Mouse (Mus musculus): Measurements from ENCODE around the gene Fam198b.
A peak's percentile ranks its signal among the peaks of the same experiment; 100 is the strongest.

Gene Fam198b

DNA sequence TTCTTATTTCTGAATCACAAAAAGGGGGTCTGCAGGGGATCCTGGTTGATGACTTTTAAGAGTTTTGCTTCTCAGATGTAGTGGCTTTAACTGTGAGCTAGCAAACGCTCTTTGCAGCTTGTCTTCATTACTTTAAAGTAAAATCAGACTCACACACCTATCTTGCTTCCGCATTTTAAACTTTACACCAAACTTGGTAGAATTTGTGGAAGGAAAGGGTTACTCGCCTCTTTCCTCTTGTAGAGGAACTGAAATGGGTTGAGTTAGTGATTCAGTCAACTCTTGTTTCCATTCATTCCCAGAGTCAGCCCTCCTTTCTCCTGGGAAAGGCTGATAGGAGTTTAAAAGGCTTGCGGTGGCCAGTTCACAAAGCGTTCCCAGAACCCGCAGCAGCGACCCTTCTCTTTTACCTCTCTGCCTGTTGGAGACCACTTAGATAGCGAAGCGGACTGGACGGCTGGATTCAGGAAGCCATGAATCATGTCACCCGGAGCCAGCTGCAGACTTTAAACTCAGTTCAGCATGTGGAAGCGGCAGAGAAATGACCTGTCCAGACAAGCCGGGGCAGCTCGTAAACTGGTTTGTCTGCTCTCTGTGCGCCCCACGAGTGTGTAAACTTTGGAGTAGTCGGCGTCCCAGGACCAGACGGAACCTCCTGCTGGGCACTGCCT lies 1.5 kb downstream of the Fam198b start:
- DNase-seq: peak; percentile 33

DNA sequence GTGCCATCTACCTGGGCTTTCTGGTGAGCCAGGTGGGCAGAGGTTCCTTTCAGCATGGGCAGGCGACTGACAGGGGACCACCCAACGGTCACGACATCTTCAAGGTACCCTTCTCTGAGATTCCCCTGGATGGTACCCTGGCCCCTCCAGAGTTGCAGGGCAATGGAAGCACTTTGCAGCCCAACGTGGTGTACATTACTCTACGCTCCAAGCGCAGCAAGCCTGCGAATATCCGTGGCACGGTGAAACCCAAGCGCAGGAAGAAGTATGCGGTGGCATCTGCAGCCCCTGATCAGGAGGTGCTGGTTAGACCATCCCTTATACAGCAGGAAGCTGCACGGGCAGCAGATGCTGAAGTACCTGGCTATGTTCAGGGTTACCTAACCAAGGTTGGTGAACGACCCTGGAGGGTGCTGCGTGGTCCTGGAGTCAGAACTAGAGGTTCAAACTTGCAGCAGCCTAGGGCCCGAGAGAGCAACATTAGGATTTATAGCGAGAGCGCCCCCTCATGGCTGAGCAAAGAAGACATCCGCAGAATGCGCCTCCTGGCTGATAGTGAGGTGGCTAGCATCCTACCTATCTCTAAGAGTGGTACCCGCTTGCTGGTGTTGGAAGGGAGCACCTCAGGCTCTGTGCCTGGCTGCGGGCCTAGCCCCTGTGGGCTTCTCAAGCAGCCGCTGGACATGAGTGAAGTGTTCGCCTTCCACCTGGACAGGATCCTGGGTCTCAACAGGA lies 2.2 kb downstream of the Fam198b start:
- no peak for DNase-seq

DNA sequence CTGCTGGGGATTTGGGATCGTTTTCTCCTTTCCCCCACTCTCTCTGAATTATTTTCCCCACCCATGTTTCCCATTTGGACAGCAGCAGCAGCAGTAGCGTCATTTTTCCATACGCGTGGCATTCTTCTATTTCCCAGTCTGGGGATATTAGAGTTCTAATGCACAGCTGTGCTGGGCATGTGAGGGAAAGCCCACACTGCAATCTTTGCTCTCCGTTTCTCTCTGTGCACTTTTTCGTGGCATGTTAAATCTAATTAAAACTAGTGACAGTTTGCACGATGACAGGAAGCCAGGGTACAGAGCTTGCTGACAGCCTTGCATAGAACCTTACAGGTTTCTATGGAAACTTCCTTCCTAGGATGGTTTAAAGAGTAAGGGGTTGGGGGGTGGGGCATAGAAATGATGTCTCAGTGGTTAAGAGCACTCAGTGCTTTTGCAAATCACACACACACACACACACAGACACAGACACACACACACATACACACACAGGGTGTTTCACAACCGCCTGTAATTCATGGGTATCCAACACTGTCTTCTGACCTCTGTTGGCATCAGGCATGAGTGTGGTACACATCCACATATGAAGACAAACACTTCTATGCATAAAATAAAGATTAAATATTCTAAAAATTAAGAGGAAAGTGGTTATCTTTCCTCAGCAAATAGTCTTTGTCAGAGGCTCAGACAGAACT lies 3.0 kb downstream of the Fam198b start:
- no peak for DNase-seq

DNA sequence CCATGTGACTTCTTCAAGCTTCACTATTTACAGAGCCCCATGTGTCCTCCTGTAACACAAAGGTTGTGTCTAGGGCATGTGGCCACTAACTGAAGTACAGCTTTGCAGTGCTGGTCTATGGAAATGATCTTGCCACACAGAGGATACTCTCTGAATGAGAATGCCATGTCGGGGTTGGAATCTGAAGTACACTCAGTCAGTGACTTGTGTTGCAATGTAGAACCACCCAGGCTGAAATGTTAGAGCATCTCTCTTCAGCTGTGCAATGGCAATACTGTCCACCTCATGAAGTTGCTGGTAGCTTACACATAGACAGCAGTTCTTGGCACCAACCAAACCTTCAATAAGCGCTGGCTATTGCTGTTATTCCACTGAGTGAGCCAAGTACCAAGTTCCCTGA lies 3.6 kb downstream of the Fam198b start:
- no peak for DNase-seq

DNA sequence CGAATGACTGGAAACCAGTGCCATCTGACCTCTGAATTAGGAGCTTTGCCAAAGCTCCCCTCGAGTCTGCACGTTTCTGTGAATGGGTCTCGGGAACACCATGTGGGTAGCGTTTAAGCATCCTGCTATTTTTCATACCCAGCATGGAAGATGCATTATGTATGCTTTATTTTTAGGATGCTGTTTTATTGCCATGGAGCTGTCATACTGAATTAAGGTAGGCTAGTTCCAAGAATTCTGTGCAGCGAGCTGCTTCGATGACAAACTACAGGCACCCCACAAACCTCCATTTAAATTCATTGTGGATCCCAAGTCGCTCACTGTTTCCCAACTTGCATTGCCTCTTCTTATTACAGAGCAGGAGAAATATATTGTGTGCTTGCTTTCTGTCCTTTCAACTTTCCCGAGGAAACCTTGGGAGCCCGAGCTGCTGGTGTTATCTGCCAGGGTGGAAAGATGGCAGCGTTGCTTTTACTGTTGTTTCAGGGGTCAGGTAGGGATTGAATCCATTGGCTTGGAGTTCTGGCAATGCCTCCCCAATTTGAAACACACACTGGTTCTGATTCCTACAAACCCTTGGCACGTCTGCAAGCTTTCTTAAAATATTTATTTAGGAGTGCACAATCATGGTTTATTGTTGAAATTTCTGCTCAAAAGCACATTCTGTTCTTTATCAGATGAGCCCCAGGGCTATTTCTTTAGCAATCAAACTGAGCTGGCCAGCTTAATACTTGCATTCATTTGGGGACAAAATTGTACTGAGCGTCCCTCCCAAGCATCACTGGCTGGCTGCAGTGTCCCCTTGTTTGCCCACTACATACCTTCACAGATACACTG lies 13.4 kb downstream of the Fam198b start:
- no peak for DNase-seq

DNA sequence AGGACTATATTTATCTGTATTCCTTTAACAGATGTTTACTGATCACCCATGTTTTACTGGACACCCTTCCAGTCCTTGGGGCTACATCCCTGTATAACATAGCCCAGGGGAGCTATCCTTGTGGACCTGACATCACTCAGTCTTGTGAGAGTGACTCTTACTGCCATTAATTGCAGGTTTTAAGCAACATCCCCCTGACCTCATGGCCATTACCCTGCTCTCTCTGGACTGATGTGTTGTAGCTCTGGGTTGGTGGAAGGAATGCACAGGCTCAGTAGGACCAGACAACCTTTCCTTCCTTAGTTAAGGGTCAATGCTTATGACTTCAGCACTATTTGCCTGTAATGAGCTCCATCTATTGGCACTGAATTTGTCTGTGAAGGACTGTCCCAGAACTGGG lies 14.2 kb downstream of the Fam198b start:
- DNase-seq: no peak

DNA sequence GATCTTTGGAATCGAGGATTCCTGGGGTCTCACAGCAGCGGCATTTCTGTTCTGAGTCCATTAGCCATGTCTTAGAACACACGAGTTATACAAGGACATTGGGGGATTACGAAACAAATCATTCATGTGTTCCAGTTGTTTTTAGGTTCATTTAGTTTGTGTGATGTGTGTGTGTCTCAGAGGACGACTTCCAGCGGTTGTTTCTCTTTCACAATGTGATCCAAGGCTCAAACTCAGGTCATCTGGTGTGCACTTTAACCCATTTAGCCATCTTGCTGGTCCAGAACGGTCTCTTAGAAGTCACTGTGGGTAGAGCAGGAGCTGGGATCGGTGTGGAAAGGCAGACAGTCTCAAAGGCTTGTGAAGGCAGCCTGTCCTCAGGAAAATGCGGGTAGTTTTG lies 15.6 kb downstream of the Fam198b start:
- DNase-seq: no peak

DNA sequence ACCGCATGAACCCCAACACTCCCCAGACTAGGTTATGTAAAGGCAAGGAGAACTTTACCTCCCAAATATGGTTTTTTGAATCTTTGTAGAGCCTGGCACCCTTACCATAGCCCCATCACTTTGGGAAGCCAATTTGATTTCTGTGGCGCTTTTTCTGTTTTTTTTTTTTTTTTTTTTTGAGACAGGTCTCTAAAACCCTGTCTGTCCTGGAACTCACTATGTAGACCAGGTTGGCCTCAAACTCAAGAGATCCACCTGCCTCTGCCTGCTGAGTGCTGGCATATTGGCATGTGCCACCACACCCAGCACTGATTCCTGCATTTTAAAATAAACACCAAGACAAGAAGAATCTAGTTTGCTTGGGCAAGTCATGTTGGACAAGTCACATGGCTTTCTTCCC lies 16.2 kb downstream of the Fam198b start:
- DNase-seq: no peak

DNA sequence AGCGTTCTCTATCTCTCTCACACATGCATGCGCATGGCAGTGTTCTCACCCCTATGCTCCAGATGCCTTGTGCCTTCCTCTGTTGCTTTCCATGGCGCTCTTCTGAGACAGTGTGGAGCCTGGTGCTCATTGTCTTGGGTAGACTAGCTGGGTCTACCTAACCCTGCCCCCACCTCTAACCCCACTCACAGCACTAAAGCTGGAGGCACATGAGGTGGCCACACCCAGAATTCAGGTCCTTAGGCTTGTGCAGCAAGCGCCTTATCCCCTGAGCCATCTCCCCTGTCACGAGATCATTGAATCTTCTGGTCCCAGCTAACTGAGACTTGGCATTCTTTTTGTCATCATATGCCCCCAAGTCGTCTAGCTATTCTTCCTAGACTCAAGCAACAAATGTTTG lies 17.0 kb downstream of the Fam198b start:
- no peak for DNase-seq

DNA sequence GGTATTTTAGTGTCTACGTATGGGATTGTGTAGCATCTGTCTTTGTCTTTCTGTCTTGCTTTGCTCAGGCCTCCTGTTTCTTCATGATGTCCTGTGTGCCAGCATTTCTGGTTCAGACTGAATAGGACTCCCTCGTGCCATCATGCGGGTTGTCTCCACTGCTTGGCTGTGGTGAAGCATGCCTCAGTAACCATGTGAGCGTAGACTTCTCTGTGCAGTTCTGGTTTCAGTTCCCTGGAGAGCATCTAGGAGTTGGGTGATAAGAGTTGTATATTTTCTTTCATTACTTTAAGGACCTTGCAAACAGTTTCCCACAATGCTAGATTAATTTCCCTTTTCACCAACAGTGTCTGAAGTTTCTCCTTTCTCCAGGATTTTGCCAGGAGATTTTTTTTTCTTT lies 17.4 kb downstream of the Fam198b start:
- DNase-seq: no peak

DNA sequence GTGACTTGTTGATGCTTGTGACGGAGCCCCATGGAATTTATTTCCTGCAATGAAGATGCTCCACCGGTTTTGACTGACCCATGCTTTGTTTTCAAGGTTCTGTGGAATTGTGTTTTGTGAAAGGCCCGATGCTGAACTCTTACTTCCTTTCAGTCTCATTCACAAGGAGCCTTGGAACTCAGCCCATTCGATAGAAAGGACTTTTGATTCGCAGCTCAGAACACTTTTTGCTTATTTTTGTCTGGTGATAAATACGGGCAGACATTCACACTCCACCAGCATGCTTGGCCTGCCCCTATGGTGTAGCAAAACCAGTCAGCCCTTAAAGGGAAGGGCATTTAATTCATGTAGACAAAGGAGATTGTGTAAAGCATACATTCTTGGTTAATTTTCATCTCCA lies 19.5 kb downstream of the Fam198b start:
- DNase-seq: no peak

DNA sequence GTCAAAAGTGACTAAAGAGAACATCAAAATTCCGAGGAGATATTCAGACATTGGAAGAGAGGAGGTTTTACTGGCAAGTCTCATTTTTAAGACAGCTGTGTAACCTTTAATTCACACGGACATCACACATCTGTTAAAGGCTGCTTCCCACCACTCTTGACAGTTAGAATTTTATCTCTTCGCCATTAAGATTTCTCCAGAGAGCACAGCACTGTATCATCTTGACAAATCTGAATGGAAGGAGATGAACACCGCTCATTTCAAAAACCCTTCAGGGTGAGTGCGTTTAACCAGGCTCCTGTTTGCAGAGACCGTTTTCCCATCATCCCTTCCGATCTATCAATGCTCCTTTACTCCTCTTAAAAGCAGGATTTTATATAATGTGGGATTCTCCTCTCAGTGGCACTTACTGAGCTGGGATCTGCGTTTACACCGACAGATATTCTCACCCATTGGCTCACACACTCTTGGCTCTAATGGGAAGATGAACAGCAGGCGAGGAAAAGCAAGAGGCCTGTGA lies 20.0 kb downstream of the Fam198b start:
- DNase-seq: no peak

DNA sequence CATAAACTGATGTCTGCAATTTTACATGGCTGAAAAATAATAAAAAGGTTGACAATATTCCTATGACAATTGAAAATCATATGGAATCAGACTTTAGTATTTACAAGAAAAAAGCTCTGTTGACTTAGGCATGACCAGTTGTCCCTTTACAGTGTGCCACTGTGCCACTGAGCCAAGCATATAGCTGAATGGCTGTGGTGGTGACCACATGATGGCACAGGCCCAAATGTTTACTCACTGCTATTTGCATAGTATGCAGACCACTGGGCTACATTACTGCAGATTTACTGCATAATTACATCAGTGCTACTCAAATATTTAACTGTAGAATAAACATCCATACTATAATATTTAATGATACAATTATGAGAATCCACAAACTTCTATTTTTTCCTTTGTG lies 21.1 kb downstream of the Fam198b start:
- DNase-seq: no peak

DNA sequence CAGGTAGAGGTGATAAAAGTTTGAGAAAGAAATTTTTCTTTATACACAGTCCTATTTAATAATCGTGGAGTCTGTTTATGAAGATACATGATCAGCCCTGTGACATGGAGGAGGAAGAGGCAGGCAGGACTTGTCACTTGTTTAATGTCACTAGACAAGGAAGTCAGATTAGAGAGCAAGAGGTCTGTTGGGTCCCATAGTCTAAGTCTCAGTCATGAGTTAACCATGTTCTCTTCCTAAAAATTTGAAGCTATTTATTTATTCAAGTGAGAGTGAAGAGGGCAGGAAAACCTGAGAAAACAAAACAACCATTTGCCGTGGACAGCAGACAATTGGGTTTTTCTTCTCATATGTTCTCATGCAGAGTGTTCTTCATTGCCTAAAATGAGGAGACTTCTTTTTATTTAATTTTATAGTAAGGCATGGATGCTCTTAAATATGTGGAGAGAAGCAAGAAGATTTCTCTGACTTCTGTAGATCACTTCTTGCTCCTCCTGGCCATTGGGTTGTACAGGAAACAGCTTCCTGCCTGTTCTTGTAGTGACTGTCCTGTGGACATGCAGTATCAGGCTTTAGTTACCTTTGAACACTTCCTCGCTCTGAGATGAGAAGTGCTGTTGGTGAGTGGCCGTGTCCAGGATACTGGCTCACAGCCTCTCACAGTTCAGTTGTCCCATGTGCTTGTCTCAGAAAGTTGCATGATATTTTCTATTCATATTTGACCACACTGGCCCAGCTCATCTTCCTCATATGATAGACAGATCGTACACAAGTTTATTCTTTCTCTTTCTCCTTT lies 22.1 kb downstream of the Fam198b start:
- DNase-seq: no peak

DNA sequence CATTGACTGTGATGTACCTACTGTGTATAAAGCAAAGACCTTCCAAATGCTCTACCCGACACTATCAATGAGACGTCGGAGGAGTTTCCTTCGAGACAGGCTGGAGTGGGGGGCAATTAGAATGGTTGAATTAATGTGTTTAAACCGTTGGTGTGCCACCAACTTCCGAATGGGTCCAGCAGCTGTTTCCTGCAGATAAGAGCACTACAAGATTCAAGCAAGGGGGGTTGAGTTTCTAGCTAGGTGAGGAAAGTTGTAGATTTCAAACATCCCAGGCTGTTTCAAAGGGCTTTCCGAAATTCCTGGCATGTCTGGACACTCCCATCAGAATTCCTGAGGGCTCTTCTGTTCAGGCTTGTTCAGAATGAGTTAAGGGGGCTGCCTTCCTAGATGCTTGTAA lies 22.9 kb downstream of the Fam198b start:
- DNase-seq: no peak

DNA sequence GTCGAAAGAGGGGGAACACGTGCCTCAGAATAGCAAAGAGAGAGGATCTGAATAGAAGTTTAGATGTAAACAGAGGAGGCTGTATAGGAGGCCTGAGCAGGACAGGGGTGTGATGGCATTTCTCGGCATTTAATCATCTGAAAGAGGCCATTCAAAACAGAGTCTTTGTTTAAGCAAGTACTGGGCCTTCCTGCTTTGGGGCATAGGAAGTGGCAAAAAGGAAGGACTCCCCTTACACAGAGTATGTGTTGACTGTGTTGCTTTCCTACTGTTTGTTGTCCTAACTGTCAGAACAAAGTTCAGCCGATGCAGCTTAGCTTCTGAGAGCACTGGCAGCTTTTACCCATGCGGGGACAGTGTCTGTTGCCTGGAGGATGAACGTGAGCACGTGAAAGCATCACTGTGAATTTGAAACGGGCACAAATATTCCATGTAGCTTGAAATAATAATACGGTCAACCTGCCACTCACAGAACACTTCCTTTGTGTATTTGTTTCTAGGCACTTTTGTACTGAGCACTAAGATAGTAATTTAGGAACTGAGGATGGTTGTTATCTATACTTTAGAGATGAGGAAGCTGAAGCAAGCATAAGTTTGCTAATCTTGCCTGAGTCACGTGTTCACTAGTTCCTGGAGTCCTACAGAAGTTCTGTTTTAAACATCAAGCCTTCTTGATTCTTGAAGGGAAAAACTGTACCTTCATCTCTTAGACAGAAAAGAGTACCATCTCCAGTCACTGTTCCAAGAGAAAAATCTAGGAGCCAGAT lies 26.2 kb downstream of the Fam198b start:
- DNase-seq: no peak

DNA sequence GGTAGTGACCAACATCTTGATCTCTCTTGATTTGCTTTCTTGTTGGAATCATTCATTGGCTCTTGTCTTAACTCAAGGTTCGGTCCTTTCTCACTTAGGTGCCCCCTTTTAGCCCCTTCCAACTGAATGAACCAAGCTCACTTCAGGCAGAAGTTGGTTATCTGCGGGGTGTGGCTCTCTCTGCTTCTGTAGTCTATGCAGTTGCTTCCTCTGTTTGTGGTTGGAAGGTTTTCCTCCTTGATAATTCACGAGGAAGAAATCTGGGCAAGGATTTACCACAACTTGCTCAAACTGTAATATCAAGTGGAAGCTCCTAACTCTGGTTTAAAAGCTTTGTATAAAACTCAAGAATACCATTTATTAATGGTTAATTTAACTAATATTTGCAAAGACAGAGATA lies 26.8 kb downstream of the Fam198b start:
- no peak for DNase-seq

DNA sequence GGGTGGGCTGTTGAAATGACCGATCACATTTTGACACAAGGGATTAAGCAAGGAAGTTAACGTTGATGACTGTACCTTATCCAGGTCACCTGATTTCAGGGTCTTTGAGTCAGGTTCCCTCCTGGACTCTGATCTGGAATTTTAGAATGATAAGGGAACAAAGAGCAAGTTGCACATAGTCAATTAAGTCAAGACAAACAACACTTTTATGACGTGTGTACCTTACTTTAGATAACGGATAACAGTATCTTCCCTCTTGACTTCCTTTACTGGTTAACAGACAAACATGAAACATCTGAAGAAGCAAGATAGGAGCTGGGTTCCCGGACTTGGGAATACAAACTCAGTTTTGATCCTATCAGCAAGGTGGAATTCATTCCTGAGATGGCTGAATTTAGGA lies 29.7 kb downstream of the Fam198b start:
- DNase-seq: no peak

DNA sequence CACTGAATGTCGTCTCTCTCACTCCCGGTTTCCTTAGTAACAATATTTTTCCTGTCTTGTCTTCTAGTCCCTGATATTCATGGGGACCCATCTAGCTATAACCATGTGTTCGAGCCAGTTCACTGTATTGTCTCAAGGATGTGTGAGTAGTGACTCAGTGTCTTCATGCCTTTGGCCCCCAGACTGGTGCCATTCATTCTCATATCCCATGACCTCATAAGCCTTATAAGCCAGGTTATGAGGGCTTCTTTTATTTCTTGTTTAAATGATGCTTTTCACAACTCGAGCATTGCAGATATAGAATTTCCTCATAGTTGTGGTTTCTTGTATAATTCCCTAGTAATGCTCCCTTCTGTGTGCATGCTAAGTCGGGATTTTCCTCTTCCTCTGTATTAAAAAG lies 31.9 kb downstream of the Fam198b start:
- DNase-seq: no peak

DNA sequence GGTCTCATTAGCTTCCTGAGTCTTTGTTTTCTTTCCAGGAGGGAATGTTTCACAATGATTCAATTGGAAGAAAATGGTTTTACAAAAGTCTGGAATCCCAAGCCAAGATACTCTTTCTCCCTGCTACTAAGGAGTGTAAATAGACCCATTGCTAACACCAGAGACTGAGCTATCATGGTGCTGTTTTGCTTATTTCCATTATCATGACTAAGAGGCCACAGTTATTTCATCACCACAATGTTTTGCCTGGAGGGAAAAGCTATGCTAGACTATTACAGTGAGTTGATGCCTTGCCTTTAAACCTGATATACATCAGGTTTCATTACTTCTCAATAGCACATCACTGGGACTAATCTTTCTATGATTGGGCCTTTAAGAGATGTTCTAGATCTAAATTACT lies 34.4 kb downstream of the Fam198b start:
- DNase-seq: no peak

DNA sequence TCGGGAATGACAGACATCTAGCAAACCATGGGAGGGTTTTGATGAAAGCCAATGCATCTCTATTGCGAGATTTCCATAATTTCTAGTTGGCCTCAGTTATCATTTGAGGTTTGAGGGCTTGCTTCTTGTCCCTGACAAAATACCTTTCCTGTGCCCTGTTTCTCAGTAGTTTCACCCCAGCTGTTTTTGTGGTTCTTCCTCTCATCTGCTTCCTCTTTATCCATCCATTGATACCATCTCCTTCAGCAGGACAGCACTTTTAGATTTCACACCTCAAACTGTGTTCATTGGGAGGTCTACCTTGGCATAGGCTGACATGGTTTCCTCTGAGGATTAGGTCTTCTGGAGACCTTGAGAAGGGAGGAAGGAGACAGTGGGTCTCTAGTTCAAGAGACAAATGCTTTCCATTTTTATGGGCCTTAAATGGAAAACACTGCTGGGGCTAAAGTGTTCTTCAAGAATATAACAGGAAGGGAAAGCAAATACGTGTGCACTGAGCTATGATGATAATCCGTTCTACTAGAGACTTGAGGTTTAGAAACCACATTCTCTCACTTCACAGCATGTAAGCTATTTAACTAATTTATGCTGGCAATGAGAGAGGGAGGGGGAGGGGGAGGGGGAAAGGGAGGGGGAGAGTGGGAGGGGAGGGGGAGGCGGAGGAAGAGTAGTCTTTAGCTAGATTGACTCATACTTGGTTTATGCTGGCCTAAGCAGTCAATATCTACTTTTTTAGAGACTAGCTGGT lies 41.8 kb downstream of the Fam198b start:
- DNase-seq: no peak
